Mouse (Mus musculus) forebrain, embryonic 15.5 days (tissue): ENCODE results near the gene Spp1. TPM values are rescaled to one million over a fixed set of nuclear protein-coding genes. Genes with fewer than 3 reads are reported as not detected.

Experiments
- ATAC-seq: fragments of 200-750 bp; cut with Nextera tagmentation; replicated peaks from 2 replicates; pipeline ENCODE4 v1.8.0; 2017; ENCODE audit warnings: mild to moderate bottlenecking, moderate TSS enrichment, moderate library complexity
- H3K27ac ChIP-seq: fragments of 300-500 bp; sonication (generic); replicated peaks from 2 replicates; pipeline ENCODE4 v1.5.1; 2015; ENCODE audit warnings: mild to moderate bottlenecking, inconsistent platforms
- H3K27me3 ChIP-seq: fragments of 300-500 bp; sonication (generic); 2 replicates; pipeline ENCODE4 v1.6.1; 2015; ENCODE audit warnings: inconsistent platforms
- H3K36me3 ChIP-seq: fragments of 300-500 bp; sonication (generic); 2 replicates; pipeline ENCODE4 v1.6.1; 2015; ENCODE audit warnings: mild to moderate bottlenecking, inconsistent platforms
- H3K4me1 ChIP-seq: fragments of 300-500 bp; sonication (generic); 2 replicates; pipeline ENCODE4 v1.6.1; 2015; ENCODE audit warnings: inconsistent platforms
- H3K4me2 ChIP-seq: fragments of 300-500 bp; sonication (generic); replicated peaks from 2 replicates; pipeline ENCODE4 v1.6.1; 2015; ENCODE audit warnings: mild to moderate bottlenecking, inconsistent platforms
- H3K4me3 ChIP-seq: fragments of 300-500 bp; sonication (generic); 2 replicates; pipeline ENCODE4 v1.5.1; 2015; ENCODE audit warnings: mild to moderate bottlenecking, inconsistent platforms
- H3K9ac ChIP-seq: fragments of 300-500 bp; sonication (generic); replicated peaks from 2 replicates; pipeline ENCODE4 v1.6.1; 2015; ENCODE audit warnings: mild to moderate bottlenecking, inconsistent platforms
- H3K9me3 ChIP-seq: fragments of 300-500 bp; sonication (generic); 2 replicates; pipeline ENCODE4 v1.6.1; 2016; ENCODE audit warnings: inconsistent platforms
- WGBS: fragments of 180-500 bp; shearing (Covaris S2); methylation state at CpG from one replicate; pipeline ENCODE4 v1.1.7; 2015; ENCODE audit warnings: mixed read lengths; 5-methylcytosine and 5-hydroxymethylcytosine counted together
- polyA plus RNA-seq: library from polyadenylated mRNA; unstranded; fragments of >200 nt; fragmentation: Nextera tagmentation; extraction: Ambion mirVana; gene quantifications from 2 replicates; pipeline ENCODE4 v1.2.1, GENCODE M21; 2015

Gene Spp1
- polyA plus RNA-seq, 1 experiment from 2014 or later, result 8.9 TPM

- Histone ChIP-seq H3K9me3 (no peaks in the 10 kb centered on the region), H3K36me3 (no peaks in the 10 kb centered on the region), H3K9ac (no peak overlapping the region), H3K4me1 (peaks cover 12% of the 10 kb centered on the region; the same call in 1 of the 2 replicates), H3K27me3 (no peaks in the 10 kb centered on the region), H3K4me3 (no peak overlapping the region), H3K27ac (no peak overlapping the region), H3K4me2 (no peak overlapping the region)
- ATAC-seq, result no peak
- 15% methylated on average over 3 of the region's 3 CpGs for WGBS
These were observed 28.2 kb upstream of the Spp1 start for GRCm38 (mm10) chr5:104406756-104407155.

DNA sequence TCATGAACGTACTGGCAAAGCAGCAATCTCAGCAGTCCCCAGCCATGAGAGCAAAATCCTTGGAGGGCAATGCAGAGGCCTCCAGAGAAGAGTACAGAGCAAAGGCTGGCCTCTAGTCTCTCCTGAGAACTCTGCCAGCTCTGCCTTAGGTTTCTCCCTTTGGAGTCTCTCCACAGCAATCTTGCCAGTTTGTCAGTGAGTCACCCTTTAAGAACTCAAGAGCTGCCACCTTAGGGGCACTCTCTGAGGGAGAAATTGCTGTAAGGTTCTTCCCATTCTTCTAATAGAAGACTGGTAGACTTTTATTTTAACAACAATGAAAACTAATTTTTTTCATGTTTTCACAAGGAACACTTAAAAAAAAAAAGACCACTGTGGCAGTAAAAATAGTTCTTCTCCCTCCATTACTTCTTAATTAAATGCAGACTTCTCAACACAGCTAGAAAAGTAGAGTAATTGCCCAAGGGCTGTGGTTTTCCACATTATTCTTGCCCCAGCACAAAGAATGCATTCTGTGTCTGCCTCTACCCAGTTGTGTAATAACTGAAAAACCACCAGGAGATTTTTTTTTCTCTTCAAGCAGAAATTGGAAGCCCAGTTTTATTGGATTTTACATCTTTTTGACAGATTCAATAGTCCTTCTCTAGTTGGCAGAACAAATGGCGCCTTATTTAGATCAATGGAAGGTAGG lies 27.2 kb upstream of the Spp1 start:
- no peak for ATAC-seq
- WGBS, result 56% methylated on average over 2 of the region's 2 CpGs
- no peak overlapping the region for H3K4me3 ChIP-seq
- H3K4me2 ChIP-seq, result no peak overlapping the region
- no peaks in the 10 kb centered on the region for H3K27me3 ChIP-seq
- H3K4me1 ChIP-seq, result peaks cover 12% of the 10 kb centered on the region; the same call in 1 of the 2 replicates
- H3K27ac ChIP-seq, result peak overlapping the region; percentile 23; the same call in 1 of the 2 replicates
- H3K9me3 ChIP-seq, result no peaks in the 10 kb centered on the region
- H3K36me3 ChIP-seq, result no peaks in the 10 kb centered on the region
- no peak overlapping the region for H3K9ac ChIP-seq

- no peak overlapping the region for H3K9ac ChIP-seq
- no peaks in the 10 kb centered on the region for H3K27me3 ChIP-seq
- H3K4me3 ChIP-seq, result no peak overlapping the region
- H3K4me2 ChIP-seq, result no peak overlapping the region
- H3K9me3 ChIP-seq, result no peaks in the 10 kb centered on the region
- no peak for ATAC-seq
- no peaks in the 10 kb centered on the region for H3K36me3 ChIP-seq
- H3K27ac ChIP-seq, result no peak overlapping the region
- peaks cover 12% of the 10 kb centered on the region; the same call in 1 of the 2 replicates for H3K4me1 ChIP-seq
- WGBS, result 95% methylated on average over 7 of the region's 7 CpGs
These were observed 26.4 kb upstream of the Spp1 start for GRCm38 (mm10) chr5:104408549-104408948.

DNA sequence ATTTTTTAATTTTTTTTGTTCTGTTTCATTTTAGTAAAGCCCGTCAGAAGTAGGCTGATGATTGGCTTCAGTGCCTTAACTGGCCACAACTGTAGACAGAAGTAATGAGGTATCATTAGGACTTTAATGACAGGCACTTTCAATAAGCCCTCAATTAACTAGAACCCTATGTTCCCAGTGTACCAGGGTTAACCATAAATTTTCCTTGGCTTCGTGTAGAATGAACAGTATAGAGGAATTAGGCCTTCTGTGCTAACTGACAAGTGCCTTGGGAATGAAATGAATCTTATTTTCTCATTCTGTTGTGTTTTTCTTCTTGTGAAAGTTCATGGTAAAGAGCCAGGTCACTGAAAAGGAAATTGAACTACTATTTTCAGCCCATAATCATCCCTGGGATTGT lies 18.9 kb upstream of the Spp1 start:
- Histone ChIP-seq H3K36me3 (no peaks in the 10 kb centered on the region), H3K9ac (no peak overlapping the region), H3K4me1 (no peaks in the 10 kb centered on the region), H3K27ac (no peak overlapping the region), H3K4me2 (no peak overlapping the region), H3K4me3 (no peak overlapping the region), H3K27me3 (no peaks in the 10 kb centered on the region), H3K9me3 (no peaks in the 10 kb centered on the region)
- 0 out of 2 replicates have a peak, but pooled peaks have one; percentile 60 for ATAC-seq
- WGBS, result 25% methylated on average over 2 of the region's 2 CpGs

- Histone ChIP-seq H3K9me3 (no peaks in the 10 kb centered on the region), H3K27me3 (no peaks in the 10 kb centered on the region), H3K36me3 (no peaks in the 10 kb centered on the region), H3K27ac (no peak overlapping the region), H3K4me1 (no peaks in the 10 kb centered on the region), H3K4me3 (no peak overlapping the region), H3K9ac (no peak overlapping the region), H3K4me2 (no peak overlapping the region)
- no peak for ATAC-seq
- 58% methylated on average over 3 of the region's 3 CpGs for WGBS
These were observed 17.9 kb upstream of the Spp1 start for GRCm38 (mm10) chr5:104417028-104417427.

DNA sequence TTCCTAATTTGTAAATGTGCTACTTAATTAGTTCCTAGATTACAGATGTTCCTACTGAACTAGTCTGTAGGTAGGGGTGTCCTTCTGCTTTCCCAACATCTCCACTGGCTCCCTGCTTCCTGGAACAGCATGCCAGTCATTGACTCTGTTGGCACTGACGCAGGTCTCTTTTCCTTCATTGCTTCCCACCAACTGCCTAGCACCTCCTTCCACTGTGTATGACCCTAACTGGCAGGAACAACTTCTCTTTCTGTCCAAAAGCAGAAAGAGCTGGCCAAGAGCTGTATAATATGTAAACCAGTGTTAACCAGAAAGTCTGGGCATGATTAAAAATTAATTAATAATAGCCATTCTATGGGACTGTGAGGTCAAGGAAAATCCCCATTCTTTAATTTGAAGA lies 17.2 kb upstream of the Spp1 start:
- H3K4me1 ChIP-seq, result no peaks in the 10 kb centered on the region
- H3K36me3 ChIP-seq, result no peaks in the 10 kb centered on the region
- no peak overlapping the region for H3K27ac ChIP-seq
- H3K9me3 ChIP-seq, result no peaks in the 10 kb centered on the region
- H3K9ac ChIP-seq, result no peak overlapping the region
- H3K27me3 ChIP-seq, result no peaks in the 10 kb centered on the region
- H3K4me2 ChIP-seq, result no peak overlapping the region
- 98% methylated on average over 1 of the region's 1 CpGs for WGBS
- ATAC-seq, result no peak
- no peak overlapping the region for H3K4me3 ChIP-seq

- H3K36me3 ChIP-seq, result no peaks in the 10 kb centered on the region
- 70% methylated on average over 2 of the region's 2 CpGs for WGBS
- H3K4me2 ChIP-seq, result no peak overlapping the region
- H3K4me1 ChIP-seq, result no peaks in the 10 kb centered on the region
- H3K9me3 ChIP-seq, result no peaks in the 10 kb centered on the region
- H3K27ac ChIP-seq, result no peak overlapping the region
- H3K27me3 ChIP-seq, result no peaks in the 10 kb centered on the region
- no peak overlapping the region for H3K9ac ChIP-seq
- no peak for ATAC-seq
- no peak overlapping the region for H3K4me3 ChIP-seq
These were observed 12.9 kb upstream of the Spp1 start for GRCm38 (mm10) chr5:104422039-104422438.

DNA sequence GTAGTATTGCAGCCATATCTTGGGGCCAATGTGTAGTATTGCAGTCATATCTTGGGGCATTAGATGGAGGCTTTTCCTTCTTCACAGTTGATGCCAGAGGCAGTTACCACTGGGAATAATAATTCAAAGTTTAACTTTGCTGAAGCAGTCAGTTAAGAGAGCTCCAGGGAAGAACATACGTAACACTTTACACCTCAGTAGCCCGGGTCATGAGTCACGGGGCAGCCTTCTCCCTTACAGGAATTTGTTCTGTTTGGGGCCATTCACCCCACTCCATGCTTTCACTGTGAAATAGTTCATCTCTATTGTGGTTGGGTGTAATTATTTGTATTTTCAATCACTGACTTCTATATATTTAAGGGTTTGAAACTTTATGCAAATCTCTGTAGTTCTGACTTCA lies 11.1 kb upstream of the Spp1 start:
- no peak overlapping the region for H3K27ac ChIP-seq
- no peaks in the 10 kb centered on the region for H3K27me3 ChIP-seq
- no peaks in the 10 kb centered on the region for H3K4me1 ChIP-seq
- H3K36me3 ChIP-seq, result no peaks in the 10 kb centered on the region
- no peak overlapping the region for H3K4me2 ChIP-seq
- H3K9ac ChIP-seq, result no peak overlapping the region
- H3K9me3 ChIP-seq, result no peaks in the 10 kb centered on the region
- no peak overlapping the region for H3K4me3 ChIP-seq
- no peak for ATAC-seq
- 96% methylated on average over 3 of the region's 3 CpGs for WGBS

- Histone ChIP-seq H3K4me1 (no peaks in the 10 kb centered on the region), H3K4me2 (no peak overlapping the region), H3K9ac (no peak overlapping the region), H3K27me3 (no peaks in the 10 kb centered on the region), H3K36me3 (no peaks in the 10 kb centered on the region), H3K27ac (no peak overlapping the region), H3K4me3 (no peak overlapping the region), H3K9me3 (no peaks in the 10 kb centered on the region)
- 91% methylated on average over 8 of the region's 8 CpGs for WGBS
- no peak for ATAC-seq
These were observed 9.0 kb upstream of the Spp1 start for GRCm38 (mm10) chr5:104425949-104426348.

DNA sequence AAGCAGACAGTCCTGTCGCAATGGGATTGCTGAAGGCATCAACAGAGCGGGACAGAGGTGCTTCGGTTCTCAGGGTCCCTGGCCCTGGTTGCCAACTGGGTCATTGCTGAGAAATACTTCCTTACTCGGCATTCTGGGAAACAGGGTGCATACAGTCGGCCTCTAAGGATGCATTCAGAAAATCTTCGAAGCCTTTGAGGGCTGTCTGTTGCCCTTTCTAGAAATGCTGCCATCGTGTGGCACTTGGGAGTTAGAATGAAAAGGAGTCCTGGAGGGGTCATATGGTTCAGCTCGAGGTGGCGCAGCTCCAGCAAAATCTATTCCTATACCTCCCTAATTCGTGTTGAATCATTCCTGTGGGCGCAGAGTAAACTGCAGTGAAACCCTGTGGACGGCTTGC lies 2.0 kb upstream of the Spp1 start:
- H3K4me3 ChIP-seq, result no peak overlapping the region
- no peak overlapping the region for H3K27ac ChIP-seq
- H3K9ac ChIP-seq, result no peak overlapping the region
- ATAC-seq, result no peak
- H3K4me1 ChIP-seq, result 0 out of 2 replicates have a peak, but pooled peaks cover 3% of the 10 kb centered on the region
- no peaks in the 10 kb centered on the region for H3K27me3 ChIP-seq
- H3K36me3 ChIP-seq, result no peaks in the 10 kb centered on the region
- H3K9me3 ChIP-seq, result no peaks in the 10 kb centered on the region
- WGBS, result 50% methylated on average over 12 of the region's 12 CpGs
- no peak overlapping the region for H3K4me2 ChIP-seq

- Histone ChIP-seq H3K9me3 (no peaks in the 10 kb centered on the region), H3K4me1 (0 out of 2 replicates have a peak, but pooled peaks cover 3% of the 10 kb centered on the region), H3K9ac (no peak overlapping the region), H3K4me3 (no peak overlapping the region), H3K4me2 (no peak overlapping the region), H3K36me3 (no peaks in the 10 kb centered on the region), H3K27ac (no peak overlapping the region), H3K27me3 (no peaks in the 10 kb centered on the region)
- 67% methylated on average over 6 of the region's 6 CpGs for WGBS
- ATAC-seq, result no peak
These were observed 851 bp upstream of the Spp1 start for GRCm38 (mm10) chr5:104433968-104434565.

- H3K27ac ChIP-seq, result no peak overlapping the region
- 0 out of 2 replicates have a peak, but pooled peaks cover 3% of the 10 kb centered on the region for H3K4me1 ChIP-seq
- no peak overlapping the region for H3K9ac ChIP-seq
- WGBS, result 91% methylated on average over 7 of the region's 7 CpGs
- no peaks in the 10 kb centered on the region for H3K9me3 ChIP-seq
- no peaks in the 10 kb centered on the region for H3K36me3 ChIP-seq
- H3K4me3 ChIP-seq, result no peak overlapping the region
- no peak overlapping the region for H3K4me2 ChIP-seq
- no peak for ATAC-seq
- H3K27me3 ChIP-seq, result no peaks in the 10 kb centered on the region
These were observed 1.6 kb downstream of the Spp1 start for GRCm38 (mm10) chr5:104436406-104437076.
